Mouse (Mus musculus): ENCODE data around the gene Midn. TPM values are rescaled to one million over a fixed set of nuclear protein-coding genes. Genes with fewer than 3 reads are reported as not detected.

The Midn gene
- total and polyA plus RNA-seq, 3 experiments, result 8.1 to 26.7 TPM; not detected in 1

- H3K27me3 ChIP-seq (ENCODE audit: control insufficient read depth in 1 of 2, insufficient read depth in 2 of 2, low read length in 2 of 2), result no peaks in the 10 kb centered on the region
- peak overlapping the region; percentile 77 for H3K27ac ChIP-seq (ENCODE audit: control insufficient read depth, low read depth, low read length)
- H3K36me3 ChIP-seq (ENCODE audit: control insufficient read depth in 1 of 2, insufficient read depth in 2 of 2, low read length in 2 of 2), result peaks cover 0 to 18% of the 10 kb centered on the region in 2 experiments; a peak in 2 of 4 replicates
- DNase-seq (ENCODE audit: low read depth, low spot score), result peak; percentile 66
- H3K79me2 ChIP-seq (ENCODE audit: control insufficient read depth, insufficient read depth, low read length, poor library complexity), result no peaks in the 10 kb centered on the region; the same call in 1 of the 2 replicates
- no peaks in the 10 kb centered on the region for H3K9me3 ChIP-seq (replicated peaks; ENCODE audit: insufficient read depth, low read length)
- H3K4me3 ChIP-seq (ENCODE audit: control insufficient read depth in 1 of 2, insufficient read depth in 1 of 2, low read depth in 2 of 2, low read length in 2 of 2), result peak overlapping the region; percentile 53 to 58
- peaks cover 6 to 35% of the 10 kb centered on the region in 2 experiments; a peak in 3 of 4 replicates for H3K4me1 ChIP-seq (ENCODE audit: control insufficient read depth in 1 of 2, insufficient read depth in 2 of 2, low read length in 2 of 2)
- peak overlapping the region; percentile 66 for H3K9ac ChIP-seq (ENCODE audit: control insufficient read depth, low read depth, low read length, poor library complexity, severe bottlenecking)
- TF ChIP-seq RAD21 (IDR thresholded peaks at IDR 0.05; ENCODE audit: low read depth, low read length), result no peak
- no peak for TF ChIP-seq NRF1 (IDR thresholded peaks at IDR 0.05; ENCODE audit: insufficient read depth, low read depth, low read length, poor library complexity, severe bottlenecking)
- TF ChIP-seq JUND (IDR thresholded peaks at IDR 0.05; ENCODE audit: low read depth, low read length), result no peak
- TF ChIP-seq ZNF384 (IDR thresholded peaks at IDR 0.05; ENCODE audit: low read depth, low read length), result no peak
- no peak for TF ChIP-seq MEF2A (IDR thresholded peaks at IDR 0.05; ENCODE audit: extremely low read depth, insufficient replicate concordance, low read depth, low read length, poor library complexity, severe bottlenecking)
- TF ChIP-seq GATA1 (IDR thresholded peaks at IDR 0.05; ENCODE audit: low read depth, low read length), result 0 out of 2 replicates have a peak, but pooled peaks have one; percentile 30
- TF ChIP-seq POLR2A (IDR thresholded peaks at IDR 0.05; ENCODE audit: control insufficient read depth in 1 of 2, insufficient read depth in 1 of 2, low read depth in 1 of 2, low read length in 2 of 2, poor library complexity in 1 of 2), result no peak; a peak in 2 of 4 replicates
- peak; percentile 51 for TF ChIP-seq SIN3A (IDR thresholded peaks at IDR 0.05; ENCODE audit: low read length)
- TF ChIP-seq CHD1 (IDR thresholded peaks at IDR 0.05; ENCODE audit: low read depth, low read length), result no peak; the same call in 1 of the 2 replicates
- no peak for TF ChIP-seq ELF1 (IDR thresholded peaks at IDR 0.05; ENCODE audit: low read depth, low read length)
- TF ChIP-seq MAFK (IDR thresholded peaks at IDR 0.05; ENCODE audit: borderline replicate concordance, low read depth, low read length), result no peak
- no peak for TF ChIP-seq TAL1 (IDR thresholded peaks at IDR 0.05; ENCODE audit: low read length)
- no peak for TF ChIP-seq UBTF (IDR thresholded peaks at IDR 0.05; ENCODE audit: borderline replicate concordance, insufficient read depth, low read depth, low read length)
- TF ChIP-seq SMC3 (IDR thresholded peaks at IDR 0.05; ENCODE audit: low read depth, low read length), result no peak
- TF ChIP-seq ZMIZ1 (IDR thresholded peaks at IDR 0.05; ENCODE audit: low read depth, low read length), result no peak
- TF ChIP-seq CTCF (IDR thresholded peaks at IDR 0.05 in 2 of 3, conservative IDR thresholded peaks at IDR 0.05 in 1 of 3; ENCODE audit: control insufficient read depth in 1 of 3, insufficient read depth in 1 of 3, low read depth in 2 of 3, low read length in 3 of 3, poor library complexity in 1 of 3, severe bottlenecking in 1 of 3), result no peak
- no peak for TF ChIP-seq KAT2A (conservative IDR thresholded peaks at IDR 0.05; ENCODE audit: low read depth, low read length)
- TF ChIP-seq NELFE (IDR thresholded peaks at IDR 0.05; ENCODE audit: low read depth, low read length), result peak; percentile 51
- TF ChIP-seq USF2 (IDR thresholded peaks at IDR 0.05; ENCODE audit: borderline replicate concordance in 1 of 2, insufficient read depth in 1 of 2, low read depth in 1 of 2, low read length in 2 of 2), result no peak
- TF ChIP-seq TBP (IDR thresholded peaks at IDR 0.05; ENCODE audit: low read depth, low read length), result no peak
- no peak for TF ChIP-seq ZC3H11A (IDR thresholded peaks at IDR 0.05; ENCODE audit: low read depth, low read length)
- TF ChIP-seq RCOR1 (IDR thresholded peaks at IDR 0.05; ENCODE audit: low read depth, low read length), result 0 out of 2 replicates have a peak, but pooled peaks have one; percentile 13
- TF ChIP-seq BHLHE40 (IDR thresholded peaks at IDR 0.05; ENCODE audit: borderline replicate concordance, low read depth, low read length), result no peak
- TF ChIP-seq HCFC1 (IDR thresholded peaks at IDR 0.05; ENCODE audit: low read depth, low read length), result no peak
- peak; percentile 11; the same call in 1 of the 2 replicates for TF ChIP-seq ETS1 (IDR thresholded peaks at IDR 0.05; ENCODE audit: low read depth, low read length)
- TF ChIP-seq MYC (IDR thresholded peaks at IDR 0.05; ENCODE audit: low read depth, low read length), result no peak
- TF ChIP-seq ZKSCAN1 (IDR thresholded peaks at IDR 0.05; ENCODE audit: low read depth, low read length), result no peak
- TF ChIP-seq MAZ (IDR thresholded peaks at IDR 0.05; ENCODE audit: low read depth, low read length), result peak; percentile 9; the same call in 1 of the 2 replicates
- peak; percentile 53; the same call in 1 of the 2 replicates for TF ChIP-seq MAX (IDR thresholded peaks at IDR 0.05; ENCODE audit: low read length)
- TF ChIP-seq TCF12 (IDR thresholded peaks at IDR 0.05; ENCODE audit: low read depth, low read length), result peak; percentile 25; the same call in 1 of the 2 replicates
- TF ChIP-seq EP300 (IDR thresholded peaks at IDR 0.05; ENCODE audit: low read depth in 1 of 2, low read length in 2 of 2), result peak in 1 of 2 experiments; percentile 16; a peak in 1 of 4 replicates
- TF ChIP-seq MYB (IDR thresholded peaks at IDR 0.05; ENCODE audit: low read depth, low read length), result no peak
- TF ChIP-seq MXI1 (IDR thresholded peaks at IDR 0.05; ENCODE audit: low read depth, low read length), result no peak; the same call in 1 of the 2 replicates
- TF ChIP-seq E2F4 (IDR thresholded peaks at IDR 0.05; ENCODE audit: borderline replicate concordance, low read depth, low read length), result no peak
Observed at GRCm38 (mm10) chr10:80160455-80161371, 12.6 kb downstream of the Midn start.

Data from MEL (cell line).